Mouse (Mus musculus) A20 (cell line): ENCODE results near the gene Csnk1g1.

ENCODE experiments used
- DNase-seq: peaks from one replicate; pipeline ENCODE4 v3.0.0-alpha.2; 2011; ENCODE audit warnings: low read depth, low spot score

The Csnk1g1 gene

GRCm38 (mm10) chr9:66067542-66067941 is 158.8 kb downstream of the Csnk1g1 start:
- peak; percentile 68 for DNase-seq

- DNase-seq, result no peak
Measured at GRCm38 (mm10) chr9:66068056-66068455, 159.3 kb downstream of the Csnk1g1 start.

- DNase-seq, result peak; percentile 56
Measured at GRCm38 (mm10) chr9:66068971-66069391, 160.3 kb downstream of the Csnk1g1 start.

- peak; percentile 89 for DNase-seq
Measured at GRCm38 (mm10) chr9:66069583-66069982, 160.9 kb downstream of the Csnk1g1 start, which contains the start of gene Snx22. Gene Snx22 (minus strand): TSS chr9:66069719.

GRCm38 (mm10) chr9:66070151-66070550 is 161.4 kb downstream of the Csnk1g1 start:
- DNase-seq, result no peak

- DNase-seq, result peak; percentile 75
Measured at GRCm38 (mm10) chr9:66072754-66073153, 164.0 kb downstream of the Csnk1g1 start.

GRCm38 (mm10) chr9:66078072-66078471 is 169.3 kb downstream of the Csnk1g1 start:
- no peak for DNase-seq

- no peak for DNase-seq
Measured at GRCm38 (mm10) chr9:66078493-66078892, 169.8 kb downstream of the Csnk1g1 start.

GRCm38 (mm10) chr9:66080804-66081459 is 172.2 kb downstream of the Csnk1g1 start:
- DNase-seq, result no peak

GRCm38 (mm10) chr9:66081999-66082398 is 173.3 kb downstream of the Csnk1g1 start:
- DNase-seq, result peak; percentile 88

GRCm38 (mm10) chr9:66084171-66084570 is 175.4 kb downstream of the Csnk1g1 start:
- DNase-seq, result no peak

- no peak for DNase-seq
Measured at GRCm38 (mm10) chr9:66087062-66087461, 178.3 kb downstream of the Csnk1g1 start.

GRCm38 (mm10) chr9:66088411-66088810 is 179.7 kb downstream of the Csnk1g1 start:
- DNase-seq, result peak; percentile 51

GRCm38 (mm10) chr9:66090593-66091244 is 182.0 kb downstream of the Csnk1g1 start:
- DNase-seq, result no peak

GRCm38 (mm10) chr9:66091327-66092231 is 182.9 kb downstream of the Csnk1g1 start:
- DNase-seq, result no peak

GRCm38 (mm10) chr9:66092664-66093063 is 183.9 kb downstream of the Csnk1g1 start:
- DNase-seq, result no peak
